Mouse (Mus musculus) heart, embryonic 13.5 days (tissue): ENCODE measurements around the gene Dab2. TPM values are rescaled to one million over a fixed set of nuclear protein-coding genes. Genes with fewer than 3 reads are reported as not detected.
A peak's percentile ranks its signal among the peaks of the same experiment; 100 is the strongest.

Source experiments
- ATAC-seq: fragments of 200-750 bp; cut with Nextera tagmentation; 2 replicates; pipeline ENCODE4 v1.8.0; 2017; ENCODE audit warnings: moderate TSS enrichment; ENCODE audit not compliant: insufficient number of reproducible peaks, low FRiP score, low TSS enrichment; ENCODE audit errors: extremely low read depth
- H3K27ac ChIP-seq: fragments of 300-500 bp; sonication (generic); replicated peaks from 2 replicates; pipeline ENCODE4 v1.5.1; 2015; ENCODE audit warnings: moderate library complexity, mild to moderate bottlenecking, inconsistent platforms
- H3K27me3 ChIP-seq: fragments of 300-500 bp; sonication (generic); replicated peaks from 2 replicates; pipeline ENCODE4 v1.6.1; 2015; ENCODE audit warnings: mild to moderate bottlenecking, inconsistent platforms
- H3K36me3 ChIP-seq: fragments of 300-500 bp; sonication (generic); 2 replicates; pipeline ENCODE4 v1.6.1; 2015; ENCODE audit warnings: mild to moderate bottlenecking, inconsistent platforms
- H3K4me1 ChIP-seq: fragments of 300-500 bp; sonication (generic); 2 replicates; pipeline ENCODE4 v1.6.1; 2015; ENCODE audit warnings: inconsistent platforms
- H3K4me2 ChIP-seq: fragments of 300-500 bp; sonication (generic); 2 replicates; pipeline ENCODE4 v1.6.1; 2015; ENCODE audit warnings: inconsistent platforms, mild to moderate bottlenecking, moderate library complexity
- H3K4me3 ChIP-seq: fragments of 300-500 bp; sonication (generic); 2 replicates; pipeline ENCODE4 v1.5.1; 2015; ENCODE audit warnings: moderate library complexity, mild to moderate bottlenecking, inconsistent platforms
- H3K9ac ChIP-seq: fragments of 300-500 bp; sonication (generic); 2 replicates; pipeline ENCODE4 v1.6.1; 2015; ENCODE audit warnings: inconsistent platforms, mild to moderate bottlenecking, moderate library complexity
- H3K9me3 ChIP-seq: fragments of 300-500 bp; sonication (generic); 2 replicates; pipeline ENCODE4 v1.6.1; 2016; ENCODE audit warnings: inconsistent platforms
- WGBS: fragments of 180-500 bp; shearing (Covaris S2); methylation state at CpG from one replicate; pipeline ENCODE4 v1.1.7; 2015; ENCODE audit warnings: mixed read lengths; 5-methylcytosine and 5-hydroxymethylcytosine counted together
- polyA plus RNA-seq: library from polyadenylated mRNA; unstranded; fragments of >200 nt; fragmentation: Nextera tagmentation; extraction: Ambion mirVana; gene quantifications from 2 replicates; pipeline ENCODE4 v1.2.1, GENCODE M21; 2015

The Dab2 gene
- polyA plus RNA-seq, 1 experiment from 2014 or later: 36.5 TPM

DNA sequence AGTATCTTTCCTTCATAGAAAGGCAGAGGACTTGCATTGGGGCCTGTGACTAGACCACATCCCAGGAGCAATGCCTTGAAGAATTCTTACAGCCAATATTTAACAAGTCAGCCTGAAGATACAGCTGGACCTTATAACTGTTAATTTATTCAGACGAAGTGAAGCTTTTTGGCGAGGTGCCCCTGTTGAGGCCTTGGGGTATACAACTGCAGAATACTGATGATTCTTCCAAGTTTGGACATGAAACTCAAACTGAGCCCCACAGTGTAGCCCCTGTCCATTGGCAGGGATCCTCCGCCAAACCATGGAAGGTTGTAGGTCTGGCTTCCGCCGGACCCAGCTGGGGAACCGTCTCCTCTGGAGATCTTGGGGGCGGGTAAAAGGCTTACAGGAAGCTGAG is 132.8 kb downstream of the Dab2 start:
- Histone ChIP-seq H3K36me3 (peaks cover 76% of the 10 kb centered on the region), H3K27ac (no peak overlapping the region), H3K9ac (no peak overlapping the region), H3K4me2 (no peak overlapping the region), H3K4me1 (no peaks in the 10 kb centered on the region), H3K4me3 (no peak overlapping the region), H3K27me3 (no peaks in the 10 kb centered on the region), H3K9me3 (no peaks in the 10 kb centered on the region)
- 82% methylated on average over 7 of the region's 7 CpGs for WGBS
- no peak for ATAC-seq

DNA sequence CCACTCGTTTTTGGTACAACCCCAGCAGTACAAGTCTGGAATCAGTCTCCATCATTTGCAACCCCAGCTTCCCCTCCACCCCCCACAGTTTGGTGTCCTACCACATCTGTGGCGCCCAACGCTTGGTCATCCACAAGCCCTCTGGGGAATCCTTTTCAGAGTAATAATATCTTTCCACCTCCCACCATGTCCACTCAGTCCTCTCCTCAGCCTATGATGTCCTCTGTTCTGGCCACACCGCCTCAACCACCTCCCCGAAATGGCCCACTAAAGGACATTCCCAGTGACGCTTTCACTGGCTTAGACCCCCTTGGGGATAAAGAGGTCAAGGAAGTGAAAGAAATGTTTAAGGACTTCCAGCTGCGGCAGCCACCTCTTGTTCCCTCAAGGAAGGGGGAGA is 135.7 kb downstream of the Dab2 start:
- H3K9ac ChIP-seq: no peak overlapping the region
- peaks cover 69% of the 10 kb centered on the region for H3K36me3 ChIP-seq
- H3K4me2 ChIP-seq: no peak overlapping the region
- H3K4me1 ChIP-seq: no peaks in the 10 kb centered on the region
- H3K27me3 ChIP-seq: no peaks in the 10 kb centered on the region
- ATAC-seq: no peak
- no peak overlapping the region for H3K4me3 ChIP-seq
- H3K27ac ChIP-seq: no peak overlapping the region
- H3K9me3 ChIP-seq: no peaks in the 10 kb centered on the region
- 76% methylated on average over 7 of the region's 7 CpGs for WGBS

DNA sequence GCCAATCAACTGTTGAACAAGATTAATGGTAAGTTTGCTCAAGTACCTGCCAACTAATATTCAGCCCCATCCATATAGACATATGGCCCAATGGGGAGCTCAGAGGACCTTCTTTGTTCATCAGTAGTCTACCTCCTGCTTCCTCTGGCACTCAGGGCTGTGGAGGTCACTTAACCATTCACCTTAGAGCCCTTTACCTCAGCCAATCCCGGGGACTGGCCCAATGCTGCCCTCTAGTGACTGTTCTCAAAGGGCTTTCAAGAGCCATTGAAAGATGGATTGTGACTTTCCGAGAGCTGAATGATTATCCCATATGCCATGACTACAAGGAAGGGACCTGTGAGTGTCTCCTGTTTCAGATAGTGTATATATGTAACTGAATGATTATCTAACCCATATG is 136.2 kb downstream of the Dab2 start:
- Histone ChIP-seq H3K9me3 (no peaks in the 10 kb centered on the region), H3K27me3 (no peaks in the 10 kb centered on the region), H3K27ac (no peak overlapping the region), H3K4me3 (no peak overlapping the region), H3K4me1 (no peaks in the 10 kb centered on the region), H3K9ac (no peak overlapping the region), H3K36me3 (peaks cover 67% of the 10 kb centered on the region), H3K4me2 (no peak overlapping the region)
- WGBS: 52% methylated on average over 2 of the region's 2 CpGs
- ATAC-seq: no peak

GRCm38 (mm10) chr15:6438685-6439084 is 139.1 kb downstream of the Dab2 start:
- no peak for ATAC-seq
- WGBS: 62% methylated on average over 3 of the region's 3 CpGs
- Histone ChIP-seq H3K4me1 (no peaks in the 10 kb centered on the region), H3K9ac (no peak overlapping the region), H3K27me3 (no peaks in the 10 kb centered on the region), H3K9me3 (no peaks in the 10 kb centered on the region), H3K27ac (no peak overlapping the region), H3K4me3 (no peak overlapping the region), H3K36me3 (peaks cover 50% of the 10 kb centered on the region), H3K4me2 (no peak overlapping the region)

DNA sequence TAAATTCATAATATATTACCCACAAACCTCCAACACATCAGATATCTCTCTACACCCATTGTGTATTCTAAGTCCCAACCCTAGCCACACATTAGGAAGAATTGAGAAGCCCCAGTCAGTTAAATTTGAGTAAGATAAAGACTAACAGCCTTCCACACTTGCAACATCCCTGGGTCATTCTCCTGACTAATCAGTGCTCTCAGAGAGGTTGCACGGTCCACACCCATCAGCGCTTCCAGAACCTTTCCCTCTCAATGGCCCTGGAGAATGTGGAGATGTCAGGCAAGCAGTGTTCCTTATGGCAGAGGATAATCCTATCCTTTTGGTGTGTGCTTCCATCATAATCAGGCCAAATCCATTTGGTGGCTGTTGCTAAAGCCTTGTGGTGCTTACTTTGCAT is 144.9 kb downstream of the Dab2 start:
- Histone ChIP-seq H3K36me3 (peaks cover 14% of the 10 kb centered on the region), H3K4me3 (no peak overlapping the region), H3K4me2 (no peak overlapping the region), H3K9ac (no peak overlapping the region), H3K27ac (no peak overlapping the region), H3K9me3 (no peaks in the 10 kb centered on the region), H3K27me3 (no peaks in the 10 kb centered on the region), H3K4me1 (peaks cover 26% of the 10 kb centered on the region)
- ATAC-seq: no peak
- 75% methylated on average over 2 of the region's 2 CpGs for WGBS

- Histone ChIP-seq H3K9ac (no peak within 1 kb of the TSS), H3K4me2 (no peak within 1 kb of the TSS), H3K9me3 (no peaks in the 10 kb centered on the region), H3K27ac (no peak within 1 kb of the TSS), H3K4me3 (no peak within 1 kb of the TSS), H3K36me3 (peaks cover 8% of the 10 kb centered on the region), H3K4me1 (peaks cover 26% of the 10 kb centered on the region), H3K27me3 (no peaks in the 10 kb centered on the region)
- no peak for ATAC-seq
- 53% methylated on average over 2 of the region's 2 CpGs for WGBS
Observed at GRCm38 (mm10) chr15:6445135-6445534, 145.5 kb downstream of the Dab2 start, which contains the start of gene C9. Gene C9 (plus strand): TSS chr15:6445327.

DNA sequence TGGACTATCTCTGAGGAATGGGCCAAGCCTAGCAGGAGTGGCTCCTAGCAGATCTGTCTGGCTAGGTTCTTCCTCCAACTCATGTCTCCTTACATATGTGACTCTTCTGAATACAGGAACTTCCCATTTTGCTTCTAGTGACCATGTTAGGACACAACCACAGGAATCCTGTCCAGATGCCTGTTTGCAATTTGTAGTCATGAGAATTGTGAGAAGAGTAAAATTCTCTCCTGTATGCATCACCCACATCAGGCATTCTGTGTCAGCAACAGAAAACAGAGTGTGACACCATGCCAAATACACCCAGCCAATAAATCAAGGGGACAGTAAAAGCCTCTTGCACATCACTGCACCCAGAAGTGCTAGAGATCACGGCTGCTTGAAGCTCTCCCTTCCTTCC is 146.6 kb downstream of the Dab2 start:
- Histone ChIP-seq H3K4me2 (no peak overlapping the region), H3K27me3 (no peaks in the 10 kb centered on the region), H3K9me3 (no peaks in the 10 kb centered on the region), H3K36me3 (no peaks in the 10 kb centered on the region), H3K4me1 (peaks cover 26% of the 10 kb centered on the region), H3K27ac (no peak overlapping the region), H3K4me3 (no peak overlapping the region), H3K9ac (no peak overlapping the region)
- ATAC-seq: no peak
- 79% methylated on average over 1 of the region's 1 CpGs for WGBS

GRCm38 (mm10) chr15:6448892-6449291 is 149.3 kb downstream of the Dab2 start:
- Histone ChIP-seq H3K27me3 (no peaks in the 10 kb centered on the region), H3K36me3 (no peaks in the 10 kb centered on the region), H3K27ac (no peak overlapping the region), H3K9me3 (no peaks in the 10 kb centered on the region), H3K4me1 (peaks cover 26% of the 10 kb centered on the region), H3K9ac (0 out of 2 replicates have a peak overlapping the region, but pooled peaks have one; percentile 38), H3K4me3 (no peak overlapping the region), H3K4me2 (peak overlapping the region; percentile 48)
- no peak for ATAC-seq
- 17% methylated on average over 9 of the region's 9 CpGs for WGBS

DNA sequence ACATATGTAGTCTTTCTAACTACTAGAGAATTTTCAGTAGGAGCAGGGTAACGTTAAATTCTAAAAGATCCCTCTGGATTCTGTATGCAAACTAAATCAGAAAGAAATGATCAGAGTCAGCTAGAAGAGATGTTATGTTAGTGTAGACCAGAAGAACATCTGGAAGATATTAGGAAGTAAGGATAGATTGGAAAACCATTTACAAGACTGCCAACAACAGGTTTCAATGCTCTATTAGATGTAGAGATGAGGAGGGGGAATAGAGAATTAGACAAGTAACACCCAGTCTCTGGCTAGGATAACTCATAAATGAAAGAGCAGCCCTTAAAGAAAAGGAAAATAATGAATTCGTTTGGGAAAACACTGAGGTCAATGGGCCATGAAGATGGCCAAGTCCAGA is 154.9 kb downstream of the Dab2 start:
- no peak overlapping the region for H3K27ac ChIP-seq
- ATAC-seq: no peak
- 73% methylated on average over 2 of the region's 2 CpGs for WGBS

DNA sequence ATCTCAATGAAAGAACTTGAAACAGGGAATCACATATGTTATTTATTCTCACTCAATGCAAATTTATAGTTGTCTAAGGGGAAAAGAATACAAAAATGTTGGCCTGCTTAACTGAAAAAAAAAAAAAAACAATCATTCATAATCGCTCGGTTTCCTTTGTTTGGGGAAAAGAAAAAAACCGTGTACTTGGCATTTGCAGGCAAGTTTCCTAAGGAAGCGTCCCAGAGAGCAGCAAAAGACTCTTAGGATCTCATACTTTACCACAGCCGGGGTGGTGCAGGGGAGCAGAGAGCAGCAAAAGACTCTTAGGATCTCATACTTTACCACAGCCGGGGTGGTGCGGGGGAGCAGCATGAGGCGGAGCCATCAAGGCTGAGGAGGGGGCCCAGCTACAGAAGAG is 161.8 kb downstream of the Dab2 start:
- no peak for ATAC-seq
- no peak overlapping the region for H3K4me2 ChIP-seq
- H3K27me3 ChIP-seq: no peaks in the 10 kb centered on the region
- no peak overlapping the region for H3K4me3 ChIP-seq
- no peaks in the 10 kb centered on the region for H3K36me3 ChIP-seq
- peak overlapping the region; percentile 24; the same call in 1 of the 2 replicates for H3K27ac ChIP-seq
- H3K9me3 ChIP-seq: no peaks in the 10 kb centered on the region
- no peak overlapping the region for H3K9ac ChIP-seq
- no peaks in the 10 kb centered on the region for H3K4me1 ChIP-seq
- 65% methylated on average over 8 of the region's 8 CpGs for WGBS

More for the DNA sequence above, 154.9 kb downstream of the Dab2 start:
- Histone ChIP-seq H3K27me3 (no peaks in the 10 kb centered on the region), H3K9me3 (no peaks in the 10 kb centered on the region), H3K36me3 (no peaks in the 10 kb centered on the region), H3K4me3 (no peak overlapping the region), H3K9ac (no peak overlapping the region), H3K4me2 (no peak overlapping the region), H3K4me1 (no peaks in the 10 kb centered on the region)

DNA sequence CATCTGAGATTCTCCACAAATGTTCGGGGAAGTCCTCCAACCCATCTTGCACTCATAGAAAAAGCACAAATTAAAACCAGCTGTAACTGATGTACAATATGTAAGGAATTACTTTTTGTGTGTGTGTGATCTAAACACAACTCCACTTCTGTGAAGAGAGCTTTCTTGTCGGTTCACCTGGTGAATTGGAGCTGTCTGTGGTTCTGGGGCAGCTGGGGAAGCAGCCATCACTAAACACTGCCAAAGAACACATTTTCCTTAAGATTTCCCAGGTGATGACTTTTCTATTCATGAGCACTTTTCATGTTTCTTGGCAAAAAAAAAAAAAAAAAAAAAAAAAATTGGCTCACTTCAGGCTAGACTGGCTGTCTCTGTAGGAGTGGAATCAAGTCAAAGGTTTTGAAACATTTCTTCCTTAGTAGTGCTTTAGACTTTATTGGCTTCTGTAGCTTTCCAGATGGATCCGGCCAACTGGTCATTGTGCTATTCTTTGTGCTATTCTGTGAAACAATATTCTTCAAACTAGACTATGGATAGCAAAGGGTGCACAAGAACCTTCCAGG is 163.9 kb downstream of the Dab2 start:
- no peak for ATAC-seq
- Histone ChIP-seq H3K27ac (no peak overlapping the region), H3K36me3 (no peaks in the 10 kb centered on the region), H3K4me1 (no peaks in the 10 kb centered on the region), H3K4me3 (no peak overlapping the region), H3K9ac (no peak overlapping the region), H3K9me3 (no peaks in the 10 kb centered on the region), H3K4me2 (no peak overlapping the region), H3K27me3 (no peaks in the 10 kb centered on the region)
- WGBS: 74% methylated on average over 3 of the region's 3 CpGs

- no peak overlapping the region for H3K27ac ChIP-seq
- no peaks in the 10 kb centered on the region for H3K4me1 ChIP-seq
- H3K4me3 ChIP-seq: no peak overlapping the region
- no peak overlapping the region for H3K9ac ChIP-seq
- 59% methylated on average over 10 of the region's 10 CpGs for whole genome bisulfite sequencing
- no peak overlapping the region for H3K4me2 ChIP-seq
- no peaks in the 10 kb centered on the region for H3K27me3 ChIP-seq
- no peak for ATAC-seq
- H3K36me3 ChIP-seq: no peaks in the 10 kb centered on the region
- no peaks in the 10 kb centered on the region for H3K9me3 ChIP-seq
Observed at GRCm38 (mm10) chr15:6466995-6467394, 167.4 kb downstream of the Dab2 start.
